Mouse (Mus musculus) heart, embryonic 12.5 days (tissue): ENCODE measurements around the gene Fbln5. TPM values are rescaled to one million over a fixed set of nuclear protein-coding genes. Genes with fewer than 3 reads are reported as not detected.

Experiments used
- ATAC-seq: fragments of 200-750 bp; cut with Nextera tagmentation; 2 replicates; pipeline ENCODE4 v1.8.0; 2017; ENCODE audit warnings: moderate TSS enrichment, moderate library complexity; ENCODE audit not compliant: insufficient number of reproducible peaks, low FRiP score
- H3K27ac ChIP-seq: fragments of 300-500 bp; sonication (generic); 2 replicates; pipeline ENCODE4 v1.5.1; 2016; ENCODE audit warnings: mild to moderate bottlenecking, moderate library complexity; ENCODE audit not compliant: poor library complexity, severe bottlenecking
- H3K27me3 ChIP-seq: fragments of 300-500 bp; sonication (generic); replicated peaks from 2 replicates; pipeline ENCODE4 v1.6.1; 2016; ENCODE audit warnings: mild to moderate bottlenecking, moderate library complexity
- H3K36me3 ChIP-seq: fragments of 300-500 bp; sonication (generic); 2 replicates; pipeline ENCODE4 v1.6.1; 2016; ENCODE audit warnings: mild to moderate bottlenecking, moderate library complexity
- H3K4me1 ChIP-seq: fragments of 300-500 bp; sonication (generic); replicated peaks from 2 replicates; pipeline ENCODE4 v1.6.1; 2016; ENCODE audit warnings: mild to moderate bottlenecking
- H3K4me2 ChIP-seq: fragments of 300-500 bp; sonication (generic); 2 replicates; pipeline ENCODE4 v1.6.1; 2016; ENCODE audit warnings: mild to moderate bottlenecking, moderate library complexity
- H3K4me3 ChIP-seq: fragments of 300-500 bp; sonication (generic); 2 replicates; pipeline ENCODE4 v1.5.1; 2016; ENCODE audit warnings: mild to moderate bottlenecking
- H3K9ac ChIP-seq: fragments of 300-500 bp; sonication (generic); 2 replicates; pipeline ENCODE4 v1.6.1; 2016; ENCODE audit warnings: mild to moderate bottlenecking, moderate library complexity
- H3K9me3 ChIP-seq: fragments of 300-500 bp; sonication (generic); replicated peaks from 2 replicates; pipeline ENCODE4 v1.6.1; 2016; ENCODE audit warnings: mild to moderate bottlenecking, moderate library complexity
- WGBS: fragments of 180-500 bp; shearing (Covaris S2); methylation state at CpG from one replicate; pipeline ENCODE4 v1.1.7; 2016; 5-methylcytosine and 5-hydroxymethylcytosine counted together
- polyA plus RNA-seq: library from polyadenylated mRNA; unstranded; fragments of >200 nt; fragmentation: Nextera tagmentation; extraction: Ambion mirVana; gene quantifications from 2 replicates; pipeline ENCODE4 v1.2.1, GENCODE M21; 2016

Fbln5 gene
- polyA plus RNA-seq, 1 experiment from 2014 or later, result 98.0 TPM

- H3K9me3 ChIP-seq, result peaks cover 3% of the 10 kb centered on the region; the same call in 1 of the 2 replicates
- H3K27ac ChIP-seq, result no peak overlapping the region
- WGBS, result 69% methylated on average over 5 of the region's 5 CpGs
- H3K9ac ChIP-seq, result no peak overlapping the region
- H3K27me3 ChIP-seq, result no peaks in the 10 kb centered on the region
- no peak for ATAC-seq
- H3K4me2 ChIP-seq, result no peak overlapping the region
- H3K4me3 ChIP-seq, result no peak overlapping the region
- H3K36me3 ChIP-seq, result no peaks in the 10 kb centered on the region
- H3K4me1 ChIP-seq, result peaks cover 12% of the 10 kb centered on the region
Measured at GRCm38 (mm10) chr12:101780915-101781314, 37.9 kb downstream of the Fbln5 start.

GRCm38 (mm10) chr12:101777613-101778325 lies 41.1 kb downstream of the Fbln5 start:
- Histone ChIP-seq H3K36me3 (no peaks in the 10 kb centered on the region), H3K27me3 (no peaks in the 10 kb centered on the region), H3K27ac (peak overlapping the region; percentile 50; the same call in 1 of the 2 replicates), H3K9me3 (no peaks in the 10 kb centered on the region), H3K9ac (no peak overlapping the region), H3K4me1 (peaks cover 12% of the 10 kb centered on the region), H3K4me2 (no peak overlapping the region), H3K4me3 (no peak overlapping the region)
- 43% methylated on average over 9 of the region's 9 CpGs for WGBS
- ATAC-seq, result no peak

DNA sequence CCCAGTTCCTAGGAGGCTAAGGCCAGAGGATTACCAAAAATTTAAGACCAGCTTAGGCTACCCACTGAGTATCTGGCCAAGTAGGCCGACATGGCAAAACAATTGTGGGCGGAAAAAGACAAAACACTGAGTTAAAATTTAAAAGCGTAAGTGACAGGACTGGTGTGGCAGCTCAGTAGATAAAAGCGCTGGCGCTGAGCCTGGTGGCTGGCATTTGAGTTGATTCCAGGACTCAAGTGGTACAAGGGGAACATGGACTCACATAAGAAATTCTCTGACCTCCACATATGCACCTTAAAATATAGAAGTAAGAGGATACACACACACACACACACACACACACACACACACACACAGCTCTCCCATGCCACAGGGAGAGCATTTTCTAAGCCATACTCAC lies 42.5 kb downstream of the Fbln5 start:
- no peak for ATAC-seq
- H3K36me3 ChIP-seq, result no peaks in the 10 kb centered on the region
- H3K9me3 ChIP-seq, result no peaks in the 10 kb centered on the region
- WGBS, result 69% methylated on average over 5 of the region's 5 CpGs
- no peaks in the 10 kb centered on the region for H3K27me3 ChIP-seq
- H3K27ac ChIP-seq, result no peak overlapping the region
- peaks cover 10% of the 10 kb centered on the region for H3K4me1 ChIP-seq
- no peak overlapping the region for H3K9ac ChIP-seq
- no peak overlapping the region for H3K4me2 ChIP-seq
- no peak overlapping the region for H3K4me3 ChIP-seq

DNA sequence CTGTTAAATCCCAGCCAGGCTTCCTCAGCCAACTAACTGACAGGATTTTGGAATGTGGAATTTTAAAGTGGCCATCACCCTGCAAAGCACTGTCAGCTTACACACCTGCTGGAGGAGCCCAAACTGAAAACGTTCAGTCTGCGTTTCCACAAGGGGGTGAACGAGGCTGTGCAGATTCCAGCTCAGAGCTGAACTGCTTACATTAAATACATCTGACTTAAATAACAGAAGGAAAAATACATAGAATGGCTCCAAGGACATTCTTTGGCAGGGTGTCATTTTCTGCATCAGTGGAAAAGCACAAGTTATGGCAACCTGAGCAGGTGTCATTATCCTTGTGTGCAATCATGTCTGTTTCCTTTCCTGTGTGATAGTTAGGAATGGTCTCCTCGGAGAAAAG lies 44.7 kb downstream of the Fbln5 start:
- Histone ChIP-seq H3K4me2 (no peak overlapping the region), H3K36me3 (no peaks in the 10 kb centered on the region), H3K4me3 (no peak overlapping the region), H3K27ac (no peak overlapping the region), H3K9ac (no peak overlapping the region), H3K9me3 (no peaks in the 10 kb centered on the region), H3K27me3 (no peaks in the 10 kb centered on the region), H3K4me1 (peaks cover 10% of the 10 kb centered on the region)
- no peak for ATAC-seq
- 54% methylated on average over 4 of the region's 4 CpGs for WGBS

DNA sequence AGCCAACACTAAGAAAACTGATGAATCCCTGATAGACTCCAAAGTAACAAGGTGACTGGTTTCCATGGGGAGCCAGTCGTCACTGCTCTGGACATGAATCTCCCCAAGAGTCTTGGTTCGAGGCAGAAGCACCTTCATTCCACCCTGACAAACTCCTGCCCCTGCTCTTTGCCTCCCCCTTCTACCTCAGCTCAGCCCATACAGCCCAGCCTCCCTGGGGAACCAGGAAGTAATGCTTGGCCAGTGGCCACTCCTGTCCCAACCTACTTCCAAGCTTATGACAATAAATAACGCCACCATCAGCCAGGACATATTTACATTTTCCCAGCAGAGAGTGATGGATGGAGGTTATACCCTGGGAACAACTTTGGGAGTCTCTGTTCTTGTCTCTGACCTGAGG lies 45.9 kb downstream of the Fbln5 start:
- H3K4me1 ChIP-seq, result peaks cover 13% of the 10 kb centered on the region
- no peak for ATAC-seq
- H3K9me3 ChIP-seq, result no peaks in the 10 kb centered on the region
- 51% methylated on average over 3 of the region's 3 CpGs for WGBS
- H3K27me3 ChIP-seq, result no peaks in the 10 kb centered on the region
- H3K4me2 ChIP-seq, result no peak overlapping the region
- H3K27ac ChIP-seq, result no peak overlapping the region
- H3K36me3 ChIP-seq, result no peaks in the 10 kb centered on the region
- no peak overlapping the region for H3K4me3 ChIP-seq
- H3K9ac ChIP-seq, result no peak overlapping the region

DNA sequence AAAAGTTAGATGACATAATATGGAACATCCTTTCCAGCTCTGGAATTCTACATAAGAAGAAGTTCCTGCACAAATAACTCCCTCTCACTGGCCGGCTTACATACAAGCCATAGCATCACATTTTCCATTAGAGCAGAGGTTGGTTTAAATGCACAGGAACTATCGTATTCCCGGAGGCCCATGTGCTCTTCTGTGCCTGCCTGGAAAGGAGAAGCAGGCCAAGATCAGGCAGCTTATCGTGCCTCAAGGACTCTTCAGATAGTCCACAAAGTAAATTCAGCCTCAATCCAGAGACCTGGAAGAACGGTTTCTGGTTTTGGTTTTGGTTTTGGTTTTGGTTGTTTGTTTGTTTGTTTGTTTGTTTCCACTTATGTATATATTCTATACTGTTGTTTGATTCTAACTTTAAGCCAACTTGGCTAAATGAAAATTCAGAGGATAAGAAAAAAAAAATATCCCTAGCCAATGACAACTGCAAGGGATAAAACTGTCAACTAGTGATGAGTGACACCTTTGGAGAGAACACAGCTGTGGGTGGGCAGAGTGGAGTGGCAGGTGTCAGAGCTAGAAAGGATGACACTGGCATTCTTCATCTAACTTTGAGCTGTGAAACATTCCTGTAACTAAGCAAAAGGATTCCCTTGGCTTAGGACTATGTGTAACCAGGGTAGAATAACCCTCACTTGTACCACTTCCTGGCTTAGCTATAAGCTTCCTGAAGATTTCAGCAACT lies 48.4 kb downstream of the Fbln5 start:
- Histone ChIP-seq H3K27ac (no peak overlapping the region), H3K9me3 (no peaks in the 10 kb centered on the region), H3K4me3 (no peak overlapping the region), H3K4me2 (no peak overlapping the region), H3K4me1 (peaks cover 22% of the 10 kb centered on the region), H3K36me3 (no peaks in the 10 kb centered on the region), H3K27me3 (no peaks in the 10 kb centered on the region), H3K9ac (no peak overlapping the region)
- ATAC-seq, result no peak
- WGBS, result 37% methylated on average over 5 of the region's 5 CpGs

- no peaks in the 10 kb centered on the region for H3K27me3 ChIP-seq
- H3K9ac ChIP-seq, result no peak overlapping the region
- no peaks in the 10 kb centered on the region for H3K36me3 ChIP-seq
- H3K4me3 ChIP-seq, result no peak overlapping the region
- H3K4me2 ChIP-seq, result no peak overlapping the region
- no peaks in the 10 kb centered on the region for H3K9me3 ChIP-seq
- peaks cover 22% of the 10 kb centered on the region for H3K4me1 ChIP-seq
- peak; percentile 62; the same call in 1 of the 2 replicates for ATAC-seq
- WGBS, result 29% methylated on average over 9 of the region's 9 CpGs
- peak overlapping the region; percentile 67 for H3K27ac ChIP-seq
Measured at GRCm38 (mm10) chr12:101767306-101768053, 51.4 kb downstream of the Fbln5 start.

DNA sequence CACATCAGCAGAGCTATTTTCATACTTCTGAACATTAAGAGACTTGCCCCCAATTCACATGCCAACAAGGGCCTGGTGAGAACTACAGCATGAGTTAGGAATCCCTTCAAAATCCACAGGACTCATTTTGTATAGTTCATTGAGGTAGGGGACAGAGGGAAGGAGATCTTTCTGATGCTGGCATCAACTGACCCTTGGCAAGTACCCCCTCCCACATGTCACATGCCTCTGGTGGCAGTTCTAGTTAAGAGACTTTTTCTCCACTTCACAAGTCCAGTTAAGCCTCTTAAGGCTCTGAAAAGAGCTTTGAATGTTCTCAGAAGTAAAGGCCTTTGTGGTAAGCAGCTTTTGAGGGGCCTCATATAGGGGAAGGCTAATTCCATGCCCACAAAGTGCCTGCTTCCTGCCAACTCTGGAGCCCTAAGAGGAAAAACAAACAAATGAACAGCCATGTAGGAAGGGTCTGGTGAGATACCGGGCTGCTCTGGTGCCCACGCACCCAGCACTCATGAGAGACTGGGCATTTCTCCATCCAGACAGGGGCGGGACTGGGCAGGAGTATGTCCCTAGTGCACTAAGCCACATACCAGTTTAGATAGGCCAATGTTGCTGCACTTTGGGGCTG lies 52.5 kb downstream of the Fbln5 start:
- H3K4me3 ChIP-seq, result no peak overlapping the region
- H3K9me3 ChIP-seq, result no peaks in the 10 kb centered on the region
- ATAC-seq, result peak; percentile 24; the same call in 1 of the 2 replicates
- H3K36me3 ChIP-seq, result no peaks in the 10 kb centered on the region
- no peak overlapping the region for H3K4me2 ChIP-seq
- 57% methylated on average over 3 of the region's 3 CpGs for WGBS
- H3K27me3 ChIP-seq, result no peaks in the 10 kb centered on the region
- no peak overlapping the region for H3K27ac ChIP-seq
- peaks cover 22% of the 10 kb centered on the region for H3K4me1 ChIP-seq
- no peak overlapping the region for H3K9ac ChIP-seq

DNA sequence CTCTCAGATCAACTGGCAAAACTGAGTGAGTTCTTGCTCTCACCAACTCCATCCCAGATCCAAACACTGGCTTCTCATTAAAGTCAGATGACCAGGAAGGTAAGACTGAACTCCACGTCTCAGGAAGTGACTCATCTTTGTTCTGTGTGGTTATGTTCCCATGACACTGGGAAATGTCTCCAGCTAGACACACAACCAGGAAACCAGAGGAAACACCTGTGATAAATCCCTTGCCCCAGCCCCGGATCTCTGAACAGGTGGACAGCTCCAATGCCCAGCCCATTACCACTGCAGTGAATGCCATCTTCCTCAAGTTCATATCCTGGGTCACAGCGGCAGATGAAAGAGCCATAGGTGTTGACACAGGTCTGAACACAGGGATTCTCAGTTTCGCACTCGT lies 54.0 kb downstream of the Fbln5 start:
- H3K4me2 ChIP-seq, result no peak overlapping the region
- no peaks in the 10 kb centered on the region for H3K36me3 ChIP-seq
- H3K27ac ChIP-seq, result no peak overlapping the region
- H3K9me3 ChIP-seq, result no peaks in the 10 kb centered on the region
- H3K4me3 ChIP-seq, result no peak overlapping the region
- H3K9ac ChIP-seq, result no peak overlapping the region
- ATAC-seq, result no peak
- 73% methylated on average over 5 of the region's 5 CpGs for WGBS
- no peaks in the 10 kb centered on the region for H3K27me3 ChIP-seq
- peaks cover 22% of the 10 kb centered on the region for H3K4me1 ChIP-seq

DNA sequence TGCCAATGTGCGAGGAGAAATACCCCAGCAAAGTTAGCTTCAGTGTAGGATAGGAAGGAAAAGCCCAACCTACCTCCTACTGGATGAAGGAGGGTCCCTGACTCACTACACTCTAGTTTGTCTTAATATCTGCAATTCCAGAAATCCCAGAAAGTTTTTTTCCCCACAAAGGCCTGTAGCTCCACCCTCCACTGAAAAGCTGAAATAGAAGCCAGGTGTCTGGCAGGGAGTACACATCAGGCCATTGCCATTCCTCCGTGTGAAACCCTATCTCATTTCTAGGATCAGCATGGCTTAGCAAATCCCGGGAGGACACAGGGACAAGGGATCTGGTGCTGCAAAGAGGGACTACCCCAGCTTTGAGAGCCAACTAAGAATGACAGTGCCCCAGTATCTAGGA lies 55.8 kb downstream of the Fbln5 start:
- Histone ChIP-seq H3K9ac (no peak overlapping the region), H3K27me3 (no peaks in the 10 kb centered on the region), H3K4me2 (no peak overlapping the region), H3K36me3 (no peaks in the 10 kb centered on the region), H3K9me3 (no peaks in the 10 kb centered on the region), H3K4me3 (no peak overlapping the region), H3K27ac (no peak overlapping the region), H3K4me1 (peaks cover 19% of the 10 kb centered on the region)
- WGBS, result 55% methylated on average over 3 of the region's 3 CpGs
- ATAC-seq, result no peak

DNA sequence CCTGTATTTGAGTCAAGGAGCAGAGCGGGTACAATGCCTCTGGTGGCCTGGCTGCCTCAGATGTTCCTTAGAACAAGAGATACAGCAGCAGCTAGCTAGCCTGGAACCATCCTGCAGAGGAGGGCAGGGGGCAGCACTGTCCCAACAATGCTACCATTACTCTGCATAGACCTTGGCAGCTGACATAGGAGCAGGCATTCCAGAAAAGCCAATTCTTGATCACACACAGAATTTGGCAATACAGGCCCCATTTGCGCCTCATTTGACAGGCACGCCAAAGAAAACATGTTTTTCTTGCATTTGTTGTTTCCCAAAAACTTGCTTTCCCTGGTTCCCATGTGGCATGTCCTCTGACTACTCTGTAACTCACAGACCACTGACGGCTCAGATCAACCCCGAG lies 56.8 kb downstream of the Fbln5 start:
- no peak for ATAC-seq
- WGBS, result 93% methylated on average over 5 of the region's 5 CpGs
- peaks cover 9% of the 10 kb centered on the region for H3K4me1 ChIP-seq

More for the DNA sequence above, 56.8 kb downstream of the Fbln5 start:
- Histone ChIP-seq H3K9ac (no peak overlapping the region), H3K4me2 (no peak overlapping the region), H3K27me3 (no peaks in the 10 kb centered on the region), H3K27ac (no peak overlapping the region), H3K4me3 (no peak overlapping the region), H3K36me3 (no peaks in the 10 kb centered on the region; the same call in 1 of the 2 replicates), H3K9me3 (no peaks in the 10 kb centered on the region)
